Mouse (Mus musculus): ENCODE measurements around the gene Nat9. TPM values are rescaled to one million over a fixed set of nuclear protein-coding genes. Genes with fewer than 3 reads are reported as not detected.

The Nat9 gene
- polyA plus RNA-seq, 1 experiment from 2014 or later = 19.5 TPM

- H3K4me2 ChIP-seq (replicated peaks; ENCODE audit: low read depth, low read length) = no peak overlapping the region
- H3K9me3 ChIP-seq (ENCODE audit: control insufficient read depth, low read length) = no peaks in the 10 kb centered on the region
- H3K27me3 ChIP-seq (ENCODE audit: control insufficient read depth, insufficient read depth, low read length) = no peaks in the 10 kb centered on the region; the same call in 1 of the 2 replicates
- ATAC-seq (ENCODE audit: low FRiP score) = no peak
- H3K27ac ChIP-seq (ENCODE audit: low read depth, low read length) = no peak overlapping the region
- no peak overlapping the region for H3K4me3 ChIP-seq (ENCODE audit: low read depth, low read length)
- no peak overlapping the region for H3K9ac ChIP-seq (ENCODE audit: low read depth, low read length)
- H3K4me1 ChIP-seq (replicated peaks; ENCODE audit: control insufficient read depth, insufficient read depth, low read length) = peaks cover 9% of the 10 kb centered on the region; the same call in 1 of the 2 replicates
- no peaks in the 10 kb centered on the region for H3K36me3 ChIP-seq (ENCODE audit: control insufficient read depth, insufficient read depth, low read length)
- no peak for DNase-seq (ENCODE audit: low spot score)
- WGBS = 76% methylated on average over 6 of the region's 6 CpGs
These were observed 8.5 kb downstream of the Nat9 start for GRCm38 (mm10) chr11:115179191-115179590.

- DNase-seq (ENCODE audit: low spot score) (no peak), ATAC-seq (ENCODE audit: low FRiP score) (no peak)
- H3K4me1 ChIP-seq (replicated peaks; ENCODE audit: control insufficient read depth, insufficient read depth, low read length) = peaks cover 9% of the 10 kb centered on the region; the same call in 1 of the 2 replicates
- no peak overlapping the region for H3K4me3 ChIP-seq (ENCODE audit: low read depth, low read length)
- H3K9me3 ChIP-seq (ENCODE audit: control insufficient read depth, low read length) = no peaks in the 10 kb centered on the region
- H3K9ac ChIP-seq (ENCODE audit: low read depth, low read length) = no peak overlapping the region
- no peaks in the 10 kb centered on the region for H3K36me3 ChIP-seq (ENCODE audit: control insufficient read depth, insufficient read depth, low read length)
- H3K4me2 ChIP-seq (replicated peaks; ENCODE audit: low read depth, low read length) = no peak overlapping the region
- WGBS = 81% methylated on average over 2 of the region's 2 CpGs
- H3K27ac ChIP-seq (ENCODE audit: low read depth, low read length) = no peak overlapping the region
- no peaks in the 10 kb centered on the region; the same call in 1 of the 2 replicates for H3K27me3 ChIP-seq (ENCODE audit: control insufficient read depth, insufficient read depth, low read length)
These were observed 8.9 kb downstream of the Nat9 start for GRCm38 (mm10) chr11:115178766-115179165.

GRCm38 (mm10) chr11:115177559-115178195, 10.0 kb downstream of the Nat9 start:
- Histone ChIP-seq H3K27me3 (ENCODE audit: control insufficient read depth, insufficient read depth, low read length) (no peaks in the 10 kb centered on the region; the same call in 1 of the 2 replicates), H3K27ac (ENCODE audit: low read depth, low read length) (no peak overlapping the region; the same call in 1 of the 2 replicates), H3K4me1 (replicated peaks; ENCODE audit: control insufficient read depth, insufficient read depth, low read length) (peaks cover 10% of the 10 kb centered on the region), H3K4me2 (replicated peaks; ENCODE audit: low read depth, low read length) (peak overlapping the region; percentile 17; the same call in 1 of the 2 replicates), H3K9ac (ENCODE audit: low read depth, low read length) (0 out of 2 replicates have a peak overlapping the region, but pooled peaks have one; percentile 19), H3K36me3 (ENCODE audit: control insufficient read depth, insufficient read depth, low read length) (no peaks in the 10 kb centered on the region), H3K9me3 (ENCODE audit: control insufficient read depth, low read length) (no peaks in the 10 kb centered on the region), H3K4me3 (ENCODE audit: low read depth, low read length) (no peak overlapping the region)
- DNase-seq (ENCODE audit: low spot score) = peak; percentile 31
- ATAC-seq (ENCODE audit: low FRiP score) = peak; percentile 43; the same call in 1 of the 2 replicates
- WGBS = 38% methylated on average over 10 of the region's 10 CpGs

GRCm38 (mm10) chr11:115176399-115177190, 11.1 kb downstream of the Nat9 start:
- H3K9ac ChIP-seq (ENCODE audit: low read depth, low read length) = no peak overlapping the region
- WGBS = 70% methylated on average over 24 of the region's 24 CpGs
- no peak overlapping the region for H3K4me2 ChIP-seq (replicated peaks; ENCODE audit: low read depth, low read length)
- DNase-seq (ENCODE audit: low spot score) = no peak
- ATAC-seq (ENCODE audit: low FRiP score) = no peak
- H3K4me3 ChIP-seq (ENCODE audit: low read depth, low read length) = no peak overlapping the region
- H3K27me3 ChIP-seq (ENCODE audit: control insufficient read depth, insufficient read depth, low read length) = peaks cover 2% of the 10 kb centered on the region; the same call in 1 of the 2 replicates
- no peaks in the 10 kb centered on the region for H3K36me3 ChIP-seq (ENCODE audit: control insufficient read depth, insufficient read depth, low read length)
- H3K4me1 ChIP-seq (replicated peaks; ENCODE audit: control insufficient read depth, insufficient read depth, low read length) = peaks cover 13% of the 10 kb centered on the region
- H3K27ac ChIP-seq (ENCODE audit: low read depth, low read length) = no peak overlapping the region
- H3K9me3 ChIP-seq (ENCODE audit: control insufficient read depth, low read length) = no peaks in the 10 kb centered on the region

- ATAC-seq (ENCODE audit: low FRiP score) (no peak), DNase-seq (ENCODE audit: low spot score) (no peak)
- H3K9me3 ChIP-seq (ENCODE audit: control insufficient read depth, low read length) = no peaks in the 10 kb centered on the region
- H3K4me3 ChIP-seq (ENCODE audit: low read depth, low read length) = no peak overlapping the region
- H3K27me3 ChIP-seq (ENCODE audit: control insufficient read depth, insufficient read depth, low read length) = peaks cover 2% of the 10 kb centered on the region; the same call in 1 of the 2 replicates
- peaks cover 13% of the 10 kb centered on the region for H3K4me1 ChIP-seq (replicated peaks; ENCODE audit: control insufficient read depth, insufficient read depth, low read length)
- no peaks in the 10 kb centered on the region for H3K36me3 ChIP-seq (ENCODE audit: control insufficient read depth, insufficient read depth, low read length)
- no peak overlapping the region for H3K4me2 ChIP-seq (replicated peaks; ENCODE audit: low read depth, low read length)
- H3K27ac ChIP-seq (ENCODE audit: low read depth, low read length) = no peak overlapping the region
- no peak overlapping the region for H3K9ac ChIP-seq (ENCODE audit: low read depth, low read length)
- WGBS = 17% methylated on average over 16 of the region's 16 CpGs
These were observed 13.9 kb downstream of the Nat9 start for GRCm38 (mm10) chr11:115173549-115174339.

GRCm38 (mm10) chr11:115172825-115173287, 14.8 kb downstream of the Nat9 start:
- Histone ChIP-seq H3K27ac (ENCODE audit: low read depth, low read length) (no peak overlapping the region), H3K4me3 (ENCODE audit: low read depth, low read length) (no peak overlapping the region), H3K9me3 (ENCODE audit: control insufficient read depth, low read length) (no peaks in the 10 kb centered on the region), H3K4me2 (replicated peaks; ENCODE audit: low read depth, low read length) (no peak overlapping the region), H3K4me1 (replicated peaks; ENCODE audit: control insufficient read depth, insufficient read depth, low read length) (peaks cover 13% of the 10 kb centered on the region), H3K9ac (ENCODE audit: low read depth, low read length) (no peak overlapping the region), H3K36me3 (ENCODE audit: control insufficient read depth, insufficient read depth, low read length) (no peaks in the 10 kb centered on the region), H3K27me3 (ENCODE audit: control insufficient read depth, insufficient read depth, low read length) (peaks cover 2% of the 10 kb centered on the region; the same call in 1 of the 2 replicates)
- DNase-seq (ENCODE audit: low spot score) (peak; percentile 55), ATAC-seq (ENCODE audit: low FRiP score) (no peak)
- WGBS = 20% methylated on average over 4 of the region's 4 CpGs

GRCm38 (mm10) chr11:115171125-115171524, 16.5 kb downstream of the Nat9 start:
- Histone ChIP-seq H3K36me3 (ENCODE audit: control insufficient read depth, insufficient read depth, low read length) (no peaks in the 10 kb centered on the region), H3K9me3 (ENCODE audit: control insufficient read depth, low read length) (no peaks in the 10 kb centered on the region), H3K9ac (ENCODE audit: low read depth, low read length) (no peak overlapping the region), H3K4me1 (replicated peaks; ENCODE audit: control insufficient read depth, insufficient read depth, low read length) (peaks cover 8% of the 10 kb centered on the region), H3K4me2 (replicated peaks; ENCODE audit: low read depth, low read length) (no peak overlapping the region), H3K4me3 (ENCODE audit: low read depth, low read length) (no peak overlapping the region), H3K27me3 (ENCODE audit: control insufficient read depth, insufficient read depth, low read length) (peaks cover 2% of the 10 kb centered on the region; the same call in 1 of the 2 replicates), H3K27ac (ENCODE audit: low read depth, low read length) (no peak overlapping the region)
- ATAC-seq (ENCODE audit: low FRiP score) (no peak), DNase-seq (ENCODE audit: low spot score) (no peak)
- WGBS = 41% methylated on average over 8 of the region's 8 CpGs

- Histone ChIP-seq H3K9ac (ENCODE audit: low read depth, low read length) (no peak overlapping the region), H3K4me3 (ENCODE audit: low read depth, low read length) (no peak overlapping the region), H3K27ac (ENCODE audit: low read depth, low read length) (no peak overlapping the region), H3K9me3 (ENCODE audit: control insufficient read depth, low read length) (no peaks in the 10 kb centered on the region), H3K27me3 (ENCODE audit: control insufficient read depth, insufficient read depth, low read length) (peaks cover 8% of the 10 kb centered on the region), H3K4me2 (replicated peaks; ENCODE audit: low read depth, low read length) (no peak overlapping the region), H3K36me3 (ENCODE audit: control insufficient read depth, insufficient read depth, low read length) (no peaks in the 10 kb centered on the region), H3K4me1 (replicated peaks; ENCODE audit: control insufficient read depth, insufficient read depth, low read length) (peaks cover 11% of the 10 kb centered on the region)
- DNase-seq (ENCODE audit: low spot score) (no peak), ATAC-seq (ENCODE audit: low FRiP score) (no peak)
- WGBS = 87% methylated on average over 4 of the region's 4 CpGs
These were observed 18.2 kb downstream of the Nat9 start for GRCm38 (mm10) chr11:115169430-115169829.

All from hindbrain, embryonic 11.5 days (tissue).